Mouse (Mus musculus) frontal cortex, adult 2 months (tissue): ENCODE results near the gene Gm11444. TPM values are rescaled to one million over a fixed set of nuclear protein-coding genes. Genes with fewer than 3 reads are reported as not detected.

Experiments used
- DNase-seq, 2 experiments: peaks; one replicate each; pipeline ENCODE4 v3.0.0; 2022; ENCODE audit warnings: low spot score in 1 of 2; ENCODE audit errors: extremely low spot score in 1 of 2
- polyA plus RNA-seq: library from polyadenylated mRNA; depleted of rRNA; stranded (reverse); fragments of >200 nt; gene quantifications from 2 replicates; pipeline ENCODE4 v1.2.3, GENCODE M21; 2012; rRNA removed

The Gm11444 gene
- polyA plus RNA-seq: not detected in 2 replicates

GRCm38 (mm10) chr11:85850233-85850632 is at the start of gene Gm11444:
TSS of gene Gm11444 (minus strand) at chr11:85850333.
- DNase-seq: no peak

DNA sequence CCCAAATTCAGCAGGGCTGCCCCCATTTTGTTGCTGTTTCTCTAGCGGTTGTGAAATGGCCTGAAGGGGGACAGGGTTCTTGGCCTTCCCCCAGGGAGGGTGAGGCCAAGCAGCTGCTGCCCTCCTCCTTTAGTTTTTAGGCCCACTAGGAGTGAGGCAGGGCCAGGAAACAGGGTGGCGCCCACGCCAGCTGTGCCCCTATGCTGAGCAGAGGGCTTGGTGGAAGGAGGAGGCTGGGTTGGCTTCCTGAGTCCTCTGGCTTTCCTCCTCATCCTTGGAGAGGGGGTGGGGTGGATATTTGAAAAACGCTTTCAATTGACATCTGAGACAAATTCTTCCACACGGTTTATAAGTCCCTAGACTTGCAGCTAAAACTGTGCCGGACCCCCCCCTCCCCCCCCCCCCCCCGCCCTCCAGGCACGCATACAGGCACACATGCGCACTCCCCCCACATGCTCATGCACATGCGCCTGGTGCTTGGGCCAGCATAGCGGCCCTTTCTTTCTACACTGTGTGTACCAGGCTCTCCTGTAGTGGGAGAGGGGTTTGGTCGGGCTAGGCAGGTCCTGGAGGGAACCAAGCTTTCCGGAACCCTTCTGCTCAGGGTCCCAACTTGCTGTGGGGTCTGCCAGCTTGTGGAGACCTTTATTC is 46.3 kb upstream of the Gm11444 start:
- no peak for DNase-seq

- no peak for DNase-seq
These were observed 44.8 kb upstream of the Gm11444 start for GRCm38 (mm10) chr11:85894731-85895545.

- DNase-seq: no peak
These were observed 44.0 kb upstream of the Gm11444 start for GRCm38 (mm10) chr11:85894136-85894530.

DNA sequence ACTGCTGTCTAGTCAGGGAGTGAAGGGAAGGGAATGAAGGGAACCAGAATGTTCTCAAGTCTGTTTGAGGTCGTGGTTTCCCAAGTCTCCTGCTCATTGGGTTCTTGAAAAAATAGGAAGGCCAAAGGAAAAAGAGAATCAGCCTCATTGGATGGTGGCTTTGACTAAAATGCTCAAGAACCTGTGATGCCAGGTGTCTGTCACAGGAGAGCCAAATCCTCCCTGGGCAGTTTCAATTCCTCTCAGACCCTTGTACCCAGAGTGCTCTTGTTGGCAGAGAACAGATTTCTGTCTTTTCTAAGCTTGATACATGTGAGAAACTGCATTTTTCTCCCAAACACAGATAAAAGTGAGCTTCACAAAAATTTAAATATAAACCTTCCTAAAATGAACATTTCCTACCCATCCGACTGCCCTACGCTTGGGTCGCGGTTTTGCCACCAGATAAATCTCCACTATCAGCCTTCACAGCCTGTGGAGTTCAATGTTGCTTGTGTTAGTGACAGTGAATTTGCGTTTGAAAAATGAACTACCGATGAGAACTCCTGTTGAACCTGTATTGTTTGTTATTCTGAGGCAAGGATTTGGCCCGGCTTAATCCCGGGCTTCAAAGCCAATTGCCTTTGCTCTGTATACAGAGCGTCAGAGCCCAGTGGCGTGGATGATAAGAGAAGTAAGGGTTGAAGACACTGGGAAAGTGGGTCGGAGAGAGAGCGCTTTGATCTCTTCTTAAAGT is 43.4 kb upstream of the Gm11444 start:
- DNase-seq: no peak

DNA sequence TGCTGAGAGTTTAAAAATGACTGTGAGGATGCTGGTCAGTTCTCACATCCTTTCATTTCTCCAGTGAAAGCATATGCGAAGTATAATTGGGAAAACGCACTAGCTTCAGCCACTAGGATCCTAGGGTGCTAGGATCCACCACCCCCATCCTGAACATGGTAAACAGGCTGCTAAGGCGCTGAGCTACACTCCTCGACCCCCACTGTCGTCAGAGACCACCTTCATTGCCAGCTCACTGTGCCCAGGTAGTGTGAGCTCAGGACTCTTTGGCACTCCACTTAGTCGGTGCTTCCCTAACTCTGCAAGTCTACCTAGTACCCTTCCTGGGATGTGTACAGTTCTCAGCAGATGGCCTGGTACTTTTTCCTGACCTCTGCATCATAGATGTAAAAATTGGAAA is 42.6 kb upstream of the Gm11444 start:
- no peak for DNase-seq

DNA sequence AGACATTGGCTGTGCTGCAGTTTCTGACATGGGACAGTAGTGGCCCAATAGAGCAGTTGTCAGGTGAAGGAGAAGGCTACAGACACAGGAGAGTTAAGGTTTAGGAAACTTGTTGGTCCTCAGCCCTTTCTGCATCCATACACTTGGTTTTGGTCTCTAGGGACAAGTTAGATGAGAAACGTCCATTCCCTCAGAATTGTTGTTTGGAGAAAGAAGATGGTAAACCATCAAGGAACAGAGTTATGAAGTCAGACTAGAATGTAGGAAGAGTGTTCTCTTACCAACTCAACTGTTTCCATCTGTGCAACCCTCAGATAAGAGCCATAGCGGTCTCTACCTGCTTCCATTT is 41.5 kb upstream of the Gm11444 start:
- DNase-seq: no peak

DNA sequence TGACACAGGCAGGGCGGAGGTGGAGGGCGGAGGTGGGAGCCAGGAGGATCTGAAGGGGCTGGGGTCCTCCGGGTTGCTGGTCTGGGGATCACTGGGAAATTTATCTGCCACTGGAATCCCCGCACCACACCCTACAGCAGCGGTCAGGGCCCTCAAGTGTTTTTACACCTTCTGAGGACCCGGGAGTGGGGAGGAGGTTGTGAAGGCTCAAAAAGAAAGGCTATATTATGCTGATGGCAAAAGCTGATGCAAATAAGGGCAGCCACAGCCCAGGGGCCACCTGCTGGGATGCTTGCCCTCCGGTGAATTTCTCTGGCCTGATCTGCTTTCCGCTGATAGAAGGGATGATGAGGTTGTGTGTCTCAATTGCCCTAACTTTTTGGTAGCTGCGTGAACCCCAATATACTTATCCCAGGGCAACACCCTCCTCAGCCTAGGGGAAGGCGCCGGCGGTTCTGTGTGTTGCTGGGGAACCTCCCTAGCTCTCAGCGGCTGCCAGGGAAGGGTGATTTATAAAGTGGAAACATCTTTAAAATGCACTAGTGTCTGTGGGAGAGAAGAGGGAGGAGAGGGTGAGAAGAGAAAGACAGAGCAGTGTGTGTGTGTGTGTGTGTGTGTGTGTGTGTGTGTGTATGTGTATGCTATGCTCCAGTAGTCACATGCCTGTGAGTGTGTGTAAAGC is 41.0 kb upstream of the Gm11444 start:
- no peak for DNase-seq

GRCm38 (mm10) chr11:85890563-85890845 is 40.4 kb upstream of the Gm11444 start:
- no peak for DNase-seq

- DNase-seq: no peak
These were observed 39.8 kb upstream of the Gm11444 start for GRCm38 (mm10) chr11:85889730-85890562.

DNA sequence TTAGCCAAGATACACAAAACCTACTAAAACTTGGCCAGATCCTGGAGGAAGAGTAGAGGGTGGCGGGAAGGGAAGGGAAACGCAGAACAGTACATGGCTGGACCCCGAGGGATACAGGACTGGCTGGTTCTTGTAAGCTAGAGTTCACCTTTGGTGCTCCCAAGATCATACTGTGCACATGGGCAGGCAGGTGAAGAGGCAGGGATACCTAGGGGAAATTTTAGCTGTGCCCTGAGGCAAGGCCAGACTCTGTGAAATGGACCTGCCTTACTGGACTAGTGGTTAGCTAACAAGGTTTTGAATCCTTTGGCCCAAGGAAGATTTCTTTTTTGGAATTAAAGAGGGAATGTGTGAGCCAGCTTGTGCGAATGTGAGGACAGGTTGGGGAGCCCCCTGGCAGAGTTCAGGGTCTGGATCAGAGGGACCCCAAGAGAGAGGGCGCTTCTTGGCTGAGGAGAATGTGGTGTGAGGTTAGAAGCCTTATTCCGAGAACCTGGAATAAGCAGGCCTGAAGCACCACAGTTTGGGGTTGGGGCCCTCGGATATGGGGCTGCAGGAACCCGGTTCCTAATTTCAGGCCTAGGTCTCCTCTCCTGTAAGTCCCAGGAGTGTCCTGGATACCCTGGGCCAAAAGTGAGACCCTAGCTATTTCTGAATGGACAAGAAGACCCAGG is 39.1 kb upstream of the Gm11444 start:
- DNase-seq: no peak

GRCm38 (mm10) chr11:85888451-85888961 is 38.4 kb upstream of the Gm11444 start:
- no peak for DNase-seq

- DNase-seq: no peak
These were observed 37.8 kb upstream of the Gm11444 start for GRCm38 (mm10) chr11:85887801-85888450.

DNA sequence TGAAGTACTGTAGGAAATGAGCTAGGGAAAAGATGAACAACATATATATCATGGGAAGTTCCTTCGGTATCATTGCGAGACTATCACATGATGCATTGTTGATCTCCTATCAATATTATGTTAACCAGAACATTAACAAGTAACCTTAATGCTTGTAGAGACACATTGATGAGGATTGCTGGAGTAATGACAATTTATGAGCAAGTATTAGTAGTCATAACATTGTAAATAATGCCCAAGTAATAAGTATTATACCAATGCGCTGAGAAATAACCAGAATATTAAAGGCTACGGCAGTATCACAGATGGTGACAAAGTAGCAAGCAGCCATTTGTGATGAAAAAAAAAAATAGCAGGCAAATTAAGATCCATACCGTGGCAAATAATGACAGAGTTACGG is 37.1 kb upstream of the Gm11444 start:
- no peak for DNase-seq

DNA sequence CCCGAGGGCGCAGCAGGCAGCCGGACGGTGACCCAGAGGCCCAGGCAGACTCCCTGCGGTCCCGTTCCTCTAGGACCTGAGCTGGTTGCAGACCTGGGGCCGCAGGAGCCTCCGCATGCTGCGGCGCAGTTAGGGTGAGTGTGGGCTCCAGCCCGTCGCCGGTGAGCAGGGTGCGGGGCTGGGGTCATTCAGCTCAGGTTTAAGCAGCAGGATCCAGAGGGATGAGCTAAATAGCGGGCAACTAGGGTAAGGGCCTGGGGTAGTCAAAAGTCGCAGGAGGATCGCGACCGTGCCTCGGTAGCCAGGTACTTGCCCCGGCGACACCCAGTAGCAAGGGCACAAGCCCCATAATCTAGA is 36.3 kb upstream of the Gm11444 start:
- DNase-seq: no peak

DNA sequence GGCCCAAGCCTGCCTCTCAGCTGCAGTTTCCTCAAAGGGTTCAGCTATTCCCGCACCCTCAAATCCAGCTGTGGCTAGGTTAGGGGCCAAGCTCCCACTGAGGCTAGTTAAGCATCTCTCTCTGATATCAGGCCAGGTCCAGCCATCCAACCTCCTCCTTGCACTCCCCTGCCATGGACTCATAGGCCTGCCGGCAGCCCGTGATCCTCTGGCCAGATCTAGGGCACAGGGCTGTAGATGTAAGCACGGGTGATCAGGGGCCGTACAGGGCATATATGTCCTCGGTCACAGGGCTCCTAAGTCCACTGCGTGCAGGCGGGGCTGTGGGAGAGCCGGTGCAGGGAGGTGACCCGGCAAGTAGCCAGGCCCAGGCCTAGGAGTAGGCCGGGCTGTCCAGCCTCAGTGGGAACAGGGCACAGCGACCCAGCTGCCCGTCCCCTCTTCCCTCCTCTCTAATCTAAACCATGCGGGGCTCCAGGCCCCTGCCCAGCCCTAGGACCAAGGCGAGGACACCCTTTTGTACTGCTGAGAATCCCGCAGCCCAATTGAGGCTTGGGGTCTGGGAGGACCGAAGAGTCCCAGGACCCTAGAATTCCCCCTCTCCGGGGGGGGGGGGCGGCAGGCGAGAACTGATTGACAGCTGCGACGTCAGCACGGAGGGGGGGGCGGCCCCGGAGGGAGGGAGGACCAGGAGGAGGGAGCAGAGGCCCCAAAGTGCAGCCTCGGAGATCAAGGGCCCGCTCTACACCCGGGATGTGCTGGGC is 35.7 kb upstream of the Gm11444 start, which contains the start of gene Tbx4:
Tbx4 (plus strand) TSS at position 758 of the 764 bp plus-strand sequence.
- no peak for DNase-seq

GRCm38 (mm10) chr11:85884498-85884897 is 34.4 kb upstream of the Gm11444 start:
- DNase-seq: no peak

GRCm38 (mm10) chr11:85876059-85876788 is 26.1 kb upstream of the Gm11444 start:
- no peak for DNase-seq
